Mouse (Mus musculus) neural tube, embryonic 14.5 days (tissue): ENCODE measurements at regions not wholly inside any gene's neighbourhood (a gene's known extent, or its start where the extent isn't known, plus 50 kb on each side); places are given as distances from the start of the nearest gene placed in this dataset.

Source experiments
- ATAC-seq: fragments of 200-750 bp; cut with Nextera tagmentation; 2 replicates; pipeline ENCODE4 v1.8.0; 2017; ENCODE audit warnings: low read depth, mild to moderate bottlenecking, moderate TSS enrichment, moderate library complexity
- H3K27ac ChIP-seq: fragments of 300-500 bp; sonication (generic); 2 replicates; pipeline ENCODE4 v1.5.1; 2014; ENCODE audit warnings: low read depth, mild to moderate bottlenecking, control low read depth, low read length, moderate library complexity, mixed read lengths
- H3K27me3 ChIP-seq: fragments of 300-500 bp; sonication (generic); 2 replicates; pipeline ENCODE4 v1.6.1; 2014; ENCODE audit warnings: low read length; ENCODE audit not compliant: control insufficient read depth, insufficient read depth
- H3K36me3 ChIP-seq: fragments of 300-500 bp; sonication (generic); 2 replicates; pipeline ENCODE4 v1.6.1; 2014; ENCODE audit warnings: low read length, mixed read lengths; ENCODE audit not compliant: control insufficient read depth, insufficient read depth
- H3K4me1 ChIP-seq: fragments of 300-500 bp; sonication (generic); 2 replicates; pipeline ENCODE4 v1.6.1; 2014; ENCODE audit warnings: low read length; ENCODE audit not compliant: control insufficient read depth, insufficient read depth
- H3K4me2 ChIP-seq: fragments of 300-500 bp; sonication (generic); 2 replicates; pipeline ENCODE4 v1.6.1; 2014; ENCODE audit warnings: mild to moderate bottlenecking, low read depth, low read length, control low read depth
- H3K4me3 ChIP-seq: fragments of 300-500 bp; sonication (generic); 2 replicates; pipeline ENCODE4 v1.5.1; 2014; ENCODE audit warnings: low read depth, low read length, control low read depth, mixed read lengths
- H3K9ac ChIP-seq: fragments of 300-500 bp; sonication (generic); replicated peaks from 2 replicates; pipeline ENCODE4 v1.6.1; 2014; ENCODE audit warnings: low read depth, mild to moderate bottlenecking, control low read depth, low read length, mixed read lengths
- H3K9me3 ChIP-seq: fragments of 300-500 bp; sonication (generic); 2 replicates; pipeline ENCODE4 v1.6.1; 2016; ENCODE audit warnings: low read length; ENCODE audit not compliant: control insufficient read depth
- WGBS: fragments of 180-500 bp; shearing (Covaris S2); extraction: QIAGEN DNeasy Blood & Tissue Kit; methylation state at CpG from one replicate; pipeline ENCODE4 v1.1.7; 2014; 5-methylcytosine and 5-hydroxymethylcytosine counted together

GRCm38 (mm10) chr10:101004687-101005086 lies 414.4 kb downstream of the 1700017N19Rik start:
- H3K27ac ChIP-seq = no peak overlapping the region
- H3K9ac ChIP-seq = no peak overlapping the region
- no peaks in the 10 kb centered on the region for H3K36me3 ChIP-seq
- H3K4me1 ChIP-seq = no peaks in the 10 kb centered on the region
- no peak overlapping the region for H3K4me3 ChIP-seq
- ATAC-seq = no peak
- H3K9me3 ChIP-seq = no peaks in the 10 kb centered on the region
- H3K27me3 ChIP-seq = no peaks in the 10 kb centered on the region
- no peak overlapping the region for H3K4me2 ChIP-seq
- 88% methylated on average over 4 of the region's 4 CpGs for WGBS

DNA sequence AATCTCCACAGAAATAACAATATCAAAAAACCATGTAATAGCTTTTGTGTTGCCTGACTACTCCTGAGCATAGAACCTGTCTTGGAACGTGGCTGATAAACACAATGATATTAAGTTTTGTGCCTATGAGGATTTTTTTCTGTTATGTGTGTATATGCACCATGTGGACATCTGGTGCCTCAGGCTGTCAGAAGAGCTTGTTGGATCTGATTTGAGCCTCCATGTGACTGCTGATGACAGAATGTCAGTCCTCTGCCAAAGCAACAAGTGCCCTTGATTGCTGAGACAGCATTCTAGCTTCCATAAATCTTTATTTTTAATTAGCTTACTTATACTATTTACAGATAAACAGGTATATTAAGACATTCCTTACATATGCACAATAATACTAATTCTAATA lies 425.1 kb downstream of the 1700017N19Rik start:
- no peaks in the 10 kb centered on the region for H3K4me1 ChIP-seq
- no peaks in the 10 kb centered on the region for H3K9me3 ChIP-seq
- H3K9ac ChIP-seq = no peak overlapping the region
- H3K27me3 ChIP-seq = no peaks in the 10 kb centered on the region
- no peaks in the 10 kb centered on the region for H3K36me3 ChIP-seq
- H3K27ac ChIP-seq = no peak overlapping the region
- no peak overlapping the region for H3K4me3 ChIP-seq
- 86% methylated on average over 1 of the region's 1 CpGs for WGBS
- H3K4me2 ChIP-seq = no peak overlapping the region
- no peak for ATAC-seq

DNA sequence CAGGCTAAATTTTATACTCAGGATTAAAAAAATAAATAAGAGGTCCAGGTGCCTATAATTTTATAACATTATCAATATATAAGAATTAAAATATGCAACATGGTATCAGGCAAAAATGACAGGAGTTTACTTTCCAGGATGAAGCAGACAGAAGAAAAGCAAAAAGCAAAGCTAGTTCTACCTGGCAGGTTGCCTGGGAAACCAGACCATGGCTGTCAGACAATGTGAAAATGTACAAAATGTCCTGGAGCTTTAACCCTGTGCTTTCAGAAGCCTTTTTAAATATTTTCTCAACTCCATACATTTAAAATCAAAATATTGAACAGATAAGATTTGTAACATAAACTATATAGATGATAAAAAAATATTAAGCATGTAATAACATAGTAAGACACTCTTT lies 448.3 kb downstream of the 1700017N19Rik start:
- H3K4me2 ChIP-seq = no peak overlapping the region

GRCm38 (mm10) chr10:101039034-101039433 lies 448.8 kb downstream of the 1700017N19Rik start:
- Histone ChIP-seq H3K4me1 (no peaks in the 10 kb centered on the region), H3K4me3 (no peak overlapping the region), H3K9me3 (no peaks in the 10 kb centered on the region), H3K27ac (no peak overlapping the region), H3K9ac (no peak overlapping the region), H3K4me2 (no peak overlapping the region), H3K27me3 (no peaks in the 10 kb centered on the region), H3K36me3 (no peaks in the 10 kb centered on the region)
- no peak for ATAC-seq
- 93% methylated on average over 1 of the region's 1 CpGs for WGBS

More for the DNA sequence above, 448.3 kb downstream of the 1700017N19Rik start:
- H3K9ac ChIP-seq = no peak overlapping the region
- H3K36me3 ChIP-seq = no peaks in the 10 kb centered on the region
- ATAC-seq = no peak
- H3K27me3 ChIP-seq = no peaks in the 10 kb centered on the region
- no peaks in the 10 kb centered on the region for H3K9me3 ChIP-seq
- H3K4me1 ChIP-seq = no peaks in the 10 kb centered on the region
- no peak overlapping the region for H3K4me3 ChIP-seq
- no peak overlapping the region for H3K27ac ChIP-seq
